Mouse (Mus musculus): ENCODE data around the gene Pak4.

DNA sequence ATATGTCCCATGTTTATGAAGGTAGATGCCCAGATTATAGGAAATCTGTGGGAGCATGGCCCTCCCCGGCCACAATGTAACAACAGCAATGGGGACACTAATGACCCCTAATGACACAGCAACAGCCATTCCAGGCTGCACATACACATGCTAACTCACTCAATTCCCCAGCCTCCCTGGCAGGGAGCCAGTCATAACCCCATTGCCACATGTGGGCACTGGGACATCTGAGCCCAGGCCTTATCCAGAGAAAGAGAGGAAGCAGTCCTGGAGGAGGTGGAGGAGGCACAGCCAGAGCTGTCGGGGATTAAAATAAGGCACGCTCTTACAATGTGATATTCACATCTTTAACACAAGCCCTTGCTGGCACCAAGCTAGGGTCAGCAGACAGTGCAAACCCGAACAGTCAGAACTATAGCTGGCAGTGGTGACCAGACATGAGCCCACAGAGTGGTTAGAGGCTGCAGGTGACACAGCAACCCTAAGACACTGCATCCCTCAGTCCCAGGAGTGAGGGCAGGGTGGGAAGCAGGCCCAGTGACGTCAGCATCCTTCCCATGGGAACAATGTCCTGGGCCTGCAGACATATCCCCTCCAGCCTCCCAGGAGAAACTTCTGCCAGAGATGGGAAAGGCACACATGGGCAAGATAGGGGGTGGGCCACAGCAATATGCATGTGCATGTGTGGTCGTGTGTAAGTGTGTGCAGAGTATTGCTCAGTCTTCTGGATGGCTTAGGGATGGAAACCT, 11.1 kb downstream of the Pak4 start:
- no peak for TF ChIP-seq CTCF (IDR thresholded peaks at IDR 0.05; ENCODE audit: borderline replicate concordance, extremely low read depth, insufficient read depth, insufficient read length)
- TF ChIP-seq POLR2A (IDR thresholded peaks at IDR 0.05; ENCODE audit: borderline replicate concordance, extremely low read depth, insufficient read depth, insufficient read length, poor library complexity, severe bottlenecking) = no peak

All from brain, embryonic 14.5 days (tissue).